Mouse (Mus musculus) common myeloid progenitor, adult 5-6 weeks (primary cell): Measurements from ENCODE around the gene Slc12a5. TPM values are rescaled to one million over a fixed set of nuclear protein-coding genes. Genes with fewer than 3 reads are reported as not detected.

Experiments
- ATAC-seq: replicated peaks from 2 replicates; pipeline ENCODE4 v1.8.0; 2016; ENCODE audit warnings: low read depth, mild to moderate bottlenecking, moderate TSS enrichment, inconsistent platforms; ENCODE audit not compliant: poor library complexity, severe bottlenecking
- total RNA-seq: library from RNA; stranded (forward); fragments of 200-1000, 187-1606 nt; gene quantifications from 2 replicates; pipeline ENCODE4 v1.2.3, GENCODE M21; 2017

Slc12a5 gene
- total RNA-seq, 1 experiment from 2014 or later = 4.2 TPM

GRCm38 (mm10) chr2:165009581-165009980 is 49.0 kb downstream of the Slc12a5 start:
- no peak for ATAC-seq

GRCm38 (mm10) chr2:165010351-165010750 is 49.7 kb downstream of the Slc12a5 start:
- no peak for ATAC-seq

- ATAC-seq = peak; percentile 39
Observed at GRCm38 (mm10) chr2:165014935-165015334, 54.3 kb downstream of the Slc12a5 start.

- ATAC-seq = no peak
Observed at GRCm38 (mm10) chr2:165020490-165020889, 59.9 kb downstream of the Slc12a5 start.

GRCm38 (mm10) chr2:165027163-165027562 is 66.6 kb downstream of the Slc12a5 start:
- no peak for ATAC-seq

- no peak for ATAC-seq
Observed at GRCm38 (mm10) chr2:165032533-165032932, 71.9 kb downstream of the Slc12a5 start.

GRCm38 (mm10) chr2:165033306-165033705 is 72.7 kb downstream of the Slc12a5 start:
- ATAC-seq = no peak

GRCm38 (mm10) chr2:165034131-165035057 is 73.8 kb downstream of the Slc12a5 start, which contains the start of gene Ncoa5:
Gene Ncoa5, minus strand, starts transcription at chr2:165034867.
- ATAC-seq = peak; percentile 98

- ATAC-seq = no peak
Observed at GRCm38 (mm10) chr2:165035058-165035431, 74.4 kb downstream of the Slc12a5 start.

GRCm38 (mm10) chr2:165037415-165037814 is 76.8 kb downstream of the Slc12a5 start:
- ATAC-seq = no peak

GRCm38 (mm10) chr2:165042126-165042525 is 81.5 kb downstream of the Slc12a5 start:
- no peak for ATAC-seq

- no peak for ATAC-seq
Observed at GRCm38 (mm10) chr2:165043090-165043636, 82.6 kb downstream of the Slc12a5 start.

GRCm38 (mm10) chr2:165043729-165044128 is 83.1 kb downstream of the Slc12a5 start:
- no peak for ATAC-seq

- no peak for ATAC-seq
Observed at GRCm38 (mm10) chr2:165049044-165049443, 88.4 kb downstream of the Slc12a5 start.

Other genes starting within 250 kb of the Slc12a5 start
- not detected in 2 replicates for gene Spint5, start 245.5 kb upstream of the Slc12a5 start, total RNA-seq
- 1.1 TPM in 1 of 2 replicates, not detected in the other for gene Wfdc3, start 214.9 kb upstream of the Slc12a5 start, total RNA-seq
- gene Dnttip1, start 214.8 kb upstream of the Slc12a5 start, total RNA-seq = 26.7 and 29.6 TPM in 2 replicates
- 153 and 159 TPM in 2 replicates for gene Ube2c, start 190.9 kb upstream of the Slc12a5 start, total RNA-seq
- gene Tnnc2, start 180.8 kb upstream of the Slc12a5 start, total RNA-seq = not detected in 2 replicates
- gene Snx21, start 175.0 kb upstream of the Slc12a5 start, total RNA-seq = 0.23 TPM in 1 of 2 replicates, not detected in the other
- 14.0 and 14.8 TPM in 2 replicates for gene Acot8, start 155.9 kb upstream of the Slc12a5 start, total RNA-seq
- gene Zswim3, start 155.7 kb upstream of the Slc12a5 start, total RNA-seq = 3.0 and 3.7 TPM in 2 replicates
- gene Zswim1, start 138.1 kb upstream of the Slc12a5 start, total RNA-seq = 3.5 and 5.4 TPM in 2 replicates
- not detected in 2 replicates for gene Spata25, start 132.3 kb upstream of the Slc12a5 start, total RNA-seq
- 44.4 and 51.1 TPM in 2 replicates for gene Ctsa, start 127.9 kb upstream of the Slc12a5 start, total RNA-seq
- gene Neurl2, start 127.3 kb upstream of the Slc12a5 start, total RNA-seq = 0.55 and 0.87 TPM in 2 replicates
- not detected in 2 replicates for gene Pltp, start 103.1 kb upstream of the Slc12a5 start, total RNA-seq
- gene Pcif1, start 81.5 kb upstream of the Slc12a5 start, total RNA-seq = 18.8 and 19.2 TPM in 2 replicates
- 6.2 and 7.6 TPM in 2 replicates for gene Zfp335, start 49.0 kb upstream of the Slc12a5 start, total RNA-seq
- 1.0 and 1.1 TPM in 2 replicates for gene Mmp9, start 20.0 kb upstream of the Slc12a5 start, total RNA-seq
- gene Ncoa5, start 74.1 kb downstream of the Slc12a5 start, total RNA-seq = 43.5 and 44.9 TPM in 2 replicates
- gene Cd40, start 94.8 kb downstream of the Slc12a5 start, total RNA-seq = 0.41 TPM in 1 of 2 replicates, not detected in the other
- gene 1700025C18Rik, start 129.9 kb downstream of the Slc12a5 start, total RNA-seq = not detected in 2 replicates